Mouse (Mus musculus) heart, postnatal 0 days (tissue): ENCODE results near the gene Kirrel2. TPM values are rescaled to one million over a fixed set of nuclear protein-coding genes. Genes with fewer than 3 reads are reported as not detected.
A peak's percentile ranks its signal among the peaks of the same experiment; 100 is the strongest.

Experiments
- ATAC-seq: fragments of 200-750 bp; cut with Nextera tagmentation; 2 replicates; pipeline ENCODE4 v1.8.0; 2017; ENCODE audit warnings: low read depth, moderate number of reproducible peaks, moderate library complexity; ENCODE audit not compliant: insufficient read depth
- DNase-seq: peaks from one replicate; pipeline ENCODE4 v3.0.0-alpha.2; 2016; ENCODE audit warnings: low spot score
- H3K27ac ChIP-seq: fragments of 300-500 bp; sonication (generic); 2 replicates; pipeline ENCODE4 v1.5.1; 2014; ENCODE audit warnings: low read depth, mild to moderate bottlenecking
- H3K27me3 ChIP-seq: fragments of 300-500 bp; sonication (generic); 2 replicates; pipeline ENCODE4 v1.6.1; 2014; ENCODE audit warnings: low read length, mixed read lengths; ENCODE audit not compliant: control insufficient read depth, insufficient read depth
- H3K36me3 ChIP-seq: fragments of 300-500 bp; sonication (generic); replicated peaks from 2 replicates; pipeline ENCODE4 v1.6.1; 2014; ENCODE audit warnings: low read length, mixed read lengths; ENCODE audit not compliant: control insufficient read depth, insufficient read depth
- H3K4me1 ChIP-seq: fragments of 300-500 bp; sonication (generic); 2 replicates; pipeline ENCODE4 v1.6.1; 2014; ENCODE audit warnings: antibody characterized with exemption; ENCODE audit not compliant: control insufficient read depth, insufficient read depth
- H3K4me2 ChIP-seq: fragments of 300-500 bp; sonication (generic); 2 replicates; pipeline ENCODE4 v1.6.1; 2014; ENCODE audit warnings: low read depth, mild to moderate bottlenecking, low read length, moderate library complexity
- H3K4me3 ChIP-seq: fragments of 300-500 bp; sonication (generic); 2 replicates; pipeline ENCODE4 v1.5.1; 2014; ENCODE audit warnings: low read depth, low read length
- H3K9ac ChIP-seq: fragments of 300-500 bp; sonication (generic); replicated peaks from 2 replicates; pipeline ENCODE4 v1.6.1; 2014; ENCODE audit warnings: low read depth, low read length, mixed read lengths
- H3K9me3 ChIP-seq: fragments of 300-500 bp; sonication (generic); replicated peaks from 2 replicates; pipeline ENCODE4 v1.6.1; 2016; ENCODE audit warnings: low read length; ENCODE audit not compliant: control insufficient read depth
- CTCF ChIP-seq: IDR thresholded peaks from 2 replicates; pipeline ENCODE4 v1.5.1; 2016; ENCODE audit warnings: antibody characterized with exemption, control low read depth, low read depth
- EP300 ChIP-seq: IDR thresholded peaks from 2 replicates; pipeline ENCODE4 v1.6.1; 2016; ENCODE audit warnings: antibody characterized with exemption, low read depth
- WGBS: fragments of 180-500 bp; shearing (Covaris S2); extraction: QIAGEN DNeasy Blood & Tissue Kit; methylation state at CpG from one replicate; pipeline ENCODE4 v1.1.7; 2014; 5-methylcytosine and 5-hydroxymethylcytosine counted together
- polyA plus RNA-seq: library from polyadenylated mRNA; unstranded; fragments of >200 nt; fragmentation: Nextera tagmentation; extraction: Ambion mirVana; gene quantifications from 2 replicates; pipeline ENCODE4 v1.2.1, GENCODE M21; 2015
- total RNA-seq: library from RNA; depleted of rRNA; stranded (reverse); fragments of >200 nt; gene quantifications from 2 replicates; pipeline ENCODE4 v1.2.3, GENCODE M21; 2014; ENCODE audit warnings: low replicate concordance

Gene Kirrel2
- total and polyA plus RNA-seq, 2 experiments from 2014 or later: 0.15 TPM; not detected in 1

- no peak overlapping the region for H3K4me3 ChIP-seq
- 21% methylated on average over 10 of the region's 10 CpGs for WGBS
- no peak for TF ChIP-seq CTCF
- peaks cover 33% of the 10 kb centered on the region for H3K27me3 ChIP-seq
- no peaks in the 10 kb centered on the region for H3K9me3 ChIP-seq
- no peak overlapping the region for H3K27ac ChIP-seq
- DNase-seq: no peak
- no peaks in the 10 kb centered on the region for H3K36me3 ChIP-seq
- no peak overlapping the region for H3K4me2 ChIP-seq
- H3K4me1 ChIP-seq: no peaks in the 10 kb centered on the region
- ATAC-seq: no peak
- no peak overlapping the region for H3K9ac ChIP-seq
Observed at GRCm38 (mm10) chr7:30436879-30437278, 20.6 kb downstream of the Kirrel2 start.

DNA sequence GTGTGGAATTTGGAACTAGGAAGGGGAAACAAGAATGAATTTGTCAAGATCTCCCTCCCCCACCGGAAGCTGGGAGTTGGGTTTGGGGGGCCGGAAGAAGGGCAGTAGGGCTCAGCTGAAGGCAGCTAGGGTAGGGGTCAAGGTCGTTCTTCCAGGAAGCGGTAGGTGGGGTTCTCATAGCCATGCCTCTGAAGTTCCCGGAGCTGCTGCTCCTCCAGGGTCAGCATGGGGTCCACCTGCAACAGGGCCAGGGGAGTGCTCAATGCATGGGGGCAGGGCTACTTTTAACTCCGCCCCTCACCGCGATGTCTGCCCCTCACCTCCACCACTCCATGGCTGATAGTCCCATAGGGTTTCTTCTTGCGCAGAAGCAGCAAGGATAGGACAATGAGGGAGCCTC is 22.3 kb downstream of the Kirrel2 start:
- Histone ChIP-seq H3K27me3 (peaks cover 33% of the 10 kb centered on the region), H3K9me3 (no peaks in the 10 kb centered on the region), H3K4me2 (no peak overlapping the region), H3K36me3 (no peaks in the 10 kb centered on the region), H3K9ac (no peak overlapping the region), H3K4me1 (no peaks in the 10 kb centered on the region), H3K27ac (no peak overlapping the region), H3K4me3 (no peak overlapping the region)
- no peak for TF ChIP-seq CTCF
- TF ChIP-seq EP300: no peak
- WGBS: 47% methylated on average over 9 of the region's 9 CpGs
- ATAC-seq (no peak), DNase-seq (no peak)

DNA sequence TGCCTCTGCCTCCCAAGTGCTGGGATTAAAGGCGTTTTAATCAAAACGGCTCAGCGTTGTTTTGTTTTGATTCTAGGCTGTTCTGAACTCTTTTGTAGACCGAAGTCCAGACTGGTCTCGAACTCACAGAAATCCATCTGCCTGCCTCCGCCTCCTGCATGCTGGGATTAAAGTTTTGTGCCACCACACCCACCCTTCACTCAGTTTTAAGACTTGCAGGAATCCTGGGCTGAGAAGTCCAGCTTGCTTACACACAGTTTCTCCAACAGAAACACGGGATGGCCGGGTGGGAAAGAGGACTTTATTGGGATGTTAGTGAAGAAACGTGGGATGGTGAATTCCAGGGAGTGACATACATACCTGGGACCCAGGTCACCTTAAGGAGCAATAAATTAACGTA is 22.8 kb downstream of the Kirrel2 start:
- no peak overlapping the region for H3K4me3 ChIP-seq
- H3K9me3 ChIP-seq: no peaks in the 10 kb centered on the region
- H3K4me2 ChIP-seq: no peak overlapping the region
- TF ChIP-seq EP300 (no peak), CTCF (no peak)
- H3K27ac ChIP-seq: no peak overlapping the region
- whole genome bisulfite sequencing: 63% methylated on average over 10 of the region's 10 CpGs
- DNase-seq: no peak
- no peaks in the 10 kb centered on the region for H3K4me1 ChIP-seq
- no peaks in the 10 kb centered on the region for H3K36me3 ChIP-seq
- peaks cover 33% of the 10 kb centered on the region for H3K27me3 ChIP-seq
- ATAC-seq: no peak
- H3K9ac ChIP-seq: no peak overlapping the region

DNA sequence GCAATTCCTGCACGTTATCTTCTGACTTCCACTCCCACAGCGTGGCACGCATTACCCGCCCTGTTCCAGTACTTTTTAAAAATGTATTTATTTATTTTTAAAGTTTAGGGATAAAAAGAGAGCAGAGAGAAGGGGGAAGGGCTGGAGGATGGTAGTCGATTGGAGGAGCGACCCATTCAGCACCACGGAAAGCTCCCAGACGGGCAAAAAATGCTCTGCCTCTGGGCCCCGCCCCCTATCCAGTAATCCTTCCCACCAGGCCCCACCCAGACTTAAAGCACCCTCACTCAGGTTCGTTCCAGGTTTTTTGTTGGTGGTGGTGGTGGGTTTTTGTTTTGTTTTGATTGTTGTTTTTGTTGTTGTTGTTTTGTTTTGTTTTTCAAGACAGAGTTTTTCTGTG is 23.3 kb downstream of the Kirrel2 start:
- H3K4me3 ChIP-seq: no peak overlapping the region
- H3K36me3 ChIP-seq: no peaks in the 10 kb centered on the region
- ATAC-seq: no peak
- no peak overlapping the region for H3K9ac ChIP-seq
- peaks cover 33% of the 10 kb centered on the region for H3K27me3 ChIP-seq
- DNase-seq: peak; percentile 39
- WGBS: 0% methylated on average over 10 of the region's 10 CpGs
- no peak overlapping the region for H3K27ac ChIP-seq
- H3K9me3 ChIP-seq: no peaks in the 10 kb centered on the region
- TF ChIP-seq CTCF (no peak), EP300 (no peak)
- no peaks in the 10 kb centered on the region for H3K4me1 ChIP-seq
- no peak overlapping the region for H3K4me2 ChIP-seq

GRCm38 (mm10) chr7:30431793-30432192 is 25.7 kb downstream of the Kirrel2 start:
- Histone ChIP-seq H3K4me1 (no peaks in the 10 kb centered on the region), H3K9ac (no peak overlapping the region), H3K9me3 (no peaks in the 10 kb centered on the region), H3K27me3 (peaks cover 16% of the 10 kb centered on the region), H3K27ac (no peak overlapping the region), H3K4me2 (no peak overlapping the region), H3K4me3 (no peak overlapping the region), H3K36me3 (0 out of 2 replicates have a peak, but pooled peaks cover 13% of the 10 kb centered on the region)
- 9% methylated on average over 3 of the region's 3 CpGs for WGBS
- TF ChIP-seq EP300: no peak
- peak; percentile 65 for TF ChIP-seq CTCF
- ATAC-seq (no peak), DNase-seq (peak; percentile 58)

- Histone ChIP-seq H3K27me3 (peaks cover 1% of the 10 kb centered on the region; the same call in 1 of the 2 replicates), H3K9me3 (no peaks in the 10 kb centered on the region), H3K36me3 (0 out of 2 replicates have a peak, but pooled peaks cover 16% of the 10 kb centered on the region), H3K4me1 (no peaks in the 10 kb centered on the region), H3K9ac (no peak overlapping the region), H3K27ac (no peak overlapping the region), H3K4me2 (no peak overlapping the region), H3K4me3 (no peak overlapping the region)
- DNase-seq: no peak
- no peak for TF ChIP-seq CTCF
- no peak for TF ChIP-seq EP300
- ATAC-seq: no peak
- 26% methylated on average over 2 of the region's 2 CpGs for WGBS
Observed at GRCm38 (mm10) chr7:30430191-30430590, 27.3 kb downstream of the Kirrel2 start.
